Mouse (Mus musculus) hindbrain, embryonic 12.5 days (tissue): ENCODE measurements at regions not wholly inside any gene's neighbourhood (a gene's known extent, or its start where the extent isn't known, plus 50 kb on each side); places are given as distances from the start of the nearest gene placed in this dataset.
A peak's percentile ranks its signal among the peaks of the same experiment; 100 is the strongest.

Source experiments
- ATAC-seq: fragments of 200-750 bp; cut with Nextera tagmentation; 2 replicates; pipeline ENCODE4 v1.8.0; 2017; ENCODE audit warnings: moderate TSS enrichment; ENCODE audit not compliant: low FRiP score
- H3K27ac ChIP-seq: fragments of 300-500 bp; sonication (generic); 2 replicates; pipeline ENCODE4 v1.5.1; 2016; ENCODE audit warnings: mild to moderate bottlenecking
- H3K27me3 ChIP-seq: fragments of 300-500 bp; sonication (generic); 2 replicates; pipeline ENCODE4 v1.6.1; 2016; ENCODE audit warnings: mild to moderate bottlenecking
- H3K36me3 ChIP-seq: fragments of 300-500 bp; sonication (generic); 2 replicates; pipeline ENCODE4 v1.6.1; 2016; ENCODE audit warnings: mild to moderate bottlenecking
- H3K4me1 ChIP-seq: fragments of 300-500 bp; sonication (generic); 2 replicates; pipeline ENCODE4 v1.6.1; 2016
- H3K4me2 ChIP-seq: fragments of 300-500 bp; sonication (generic); replicated peaks from 2 replicates; pipeline ENCODE4 v1.6.1; 2016; ENCODE audit warnings: mild to moderate bottlenecking
- H3K4me3 ChIP-seq: fragments of 300-500 bp; sonication (generic); 2 replicates; pipeline ENCODE4 v1.5.1; 2016; ENCODE audit warnings: mild to moderate bottlenecking
- H3K9ac ChIP-seq: fragments of 300-500 bp; sonication (generic); 2 replicates; pipeline ENCODE4 v1.6.1; 2016; ENCODE audit warnings: mild to moderate bottlenecking, moderate library complexity
- H3K9me3 ChIP-seq: fragments of 300-500 bp; sonication (generic); replicated peaks from 2 replicates; pipeline ENCODE4 v1.6.1; 2016; ENCODE audit warnings: mild to moderate bottlenecking
- WGBS: fragments of 180-500 bp; shearing (Covaris S2); methylation state at CpG from one replicate; pipeline ENCODE4 v1.1.7; 2016; 5-methylcytosine and 5-hydroxymethylcytosine counted together

DNA sequence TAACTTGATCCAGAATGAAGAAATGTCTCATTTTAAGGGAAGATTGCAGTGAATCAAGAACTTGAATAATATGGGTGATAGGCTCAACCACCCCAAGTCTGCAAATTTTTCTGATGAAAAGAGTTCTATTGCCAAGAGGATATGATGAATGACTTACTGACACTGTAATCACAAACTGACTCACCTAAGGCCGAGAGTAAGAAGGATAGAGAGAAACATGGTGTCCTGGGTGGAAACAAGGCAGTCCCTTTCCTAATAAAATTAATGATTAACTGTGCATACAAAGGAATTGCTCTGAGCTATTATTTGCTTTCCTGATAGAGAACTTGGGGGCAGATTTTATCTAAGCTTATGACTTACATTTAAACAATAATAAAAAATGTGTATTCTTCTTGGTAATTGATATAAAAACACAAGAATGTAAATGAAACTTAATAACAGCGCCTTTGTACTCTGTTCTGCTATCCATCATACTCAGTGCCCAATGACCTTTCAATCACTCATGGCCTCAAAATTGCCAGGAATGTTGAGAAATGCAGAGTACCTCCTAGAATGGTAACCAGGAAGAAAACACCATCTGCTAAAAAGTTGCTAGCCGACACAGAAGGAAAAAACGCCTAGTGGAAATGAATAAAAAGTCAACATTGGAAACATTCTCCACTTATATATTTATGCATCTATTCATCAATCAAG is 606.7 kb downstream of the Efnb2 start:
- Histone ChIP-seq H3K27ac (no peak overlapping the region), H3K9ac (no peak overlapping the region), H3K4me2 (no peak overlapping the region), H3K4me1 (no peaks in the 10 kb centered on the region), H3K9me3 (no peaks in the 10 kb centered on the region), H3K36me3 (no peaks in the 10 kb centered on the region), H3K27me3 (no peaks in the 10 kb centered on the region), H3K4me3 (no peak overlapping the region)
- WGBS = 70% methylated on average over 4 of the region's 4 CpGs
- no peak for ATAC-seq

DNA sequence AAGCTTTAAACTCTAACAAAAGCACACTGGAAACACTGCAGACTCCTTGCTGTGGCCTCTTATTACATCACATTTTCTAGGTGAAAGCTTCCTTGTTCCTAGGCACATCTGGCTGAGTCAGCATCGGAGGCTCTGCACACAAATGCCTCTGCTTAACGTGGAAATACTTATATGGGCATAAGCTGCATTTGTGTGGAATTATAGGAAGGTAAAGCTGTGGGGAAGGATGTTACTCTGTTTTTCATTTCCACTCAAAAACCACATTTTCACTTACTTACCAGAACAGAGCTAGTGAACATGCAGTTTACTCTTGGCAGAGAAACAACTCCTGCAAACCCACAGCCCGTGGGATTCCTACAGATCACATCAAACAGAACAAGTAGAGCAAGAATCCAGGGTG is 609.9 kb downstream of the Efnb2 start:
- H3K4me1 ChIP-seq = no peaks in the 10 kb centered on the region
- peak overlapping the region; percentile 4; the same call in 1 of the 2 replicates for H3K27ac ChIP-seq
- no peak overlapping the region for H3K4me2 ChIP-seq
- H3K9ac ChIP-seq = no peak overlapping the region
- no peak for ATAC-seq
- no peaks in the 10 kb centered on the region for H3K9me3 ChIP-seq
- H3K36me3 ChIP-seq = no peaks in the 10 kb centered on the region
- 46% methylated on average over 3 of the region's 3 CpGs for WGBS
- no peaks in the 10 kb centered on the region for H3K27me3 ChIP-seq
- no peak overlapping the region for H3K4me3 ChIP-seq

DNA sequence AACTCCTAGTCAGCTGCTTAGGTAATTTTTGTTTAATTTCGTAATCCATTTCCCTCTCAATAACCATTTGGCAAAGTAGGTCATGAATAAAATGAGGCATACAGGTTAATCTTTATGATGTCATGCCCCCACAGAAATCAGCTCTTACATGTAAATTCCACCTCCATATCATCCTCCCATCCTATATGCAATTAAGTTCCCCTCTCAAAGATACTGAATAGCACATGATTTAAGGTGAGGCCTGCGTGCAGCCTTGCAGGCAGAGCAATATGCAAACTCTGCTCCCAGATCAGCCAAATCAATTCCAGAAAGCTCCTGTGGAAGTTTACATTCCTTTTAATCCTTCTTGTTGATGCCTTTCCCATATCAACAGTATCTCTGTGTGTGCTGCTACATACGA is 610.3 kb downstream of the Efnb2 start:
- Histone ChIP-seq H3K27ac (peak overlapping the region; percentile 4; the same call in 1 of the 2 replicates), H3K27me3 (0 out of 2 replicates have a peak, but pooled peaks cover 3% of the 10 kb centered on the region), H3K4me1 (no peaks in the 10 kb centered on the region), H3K4me2 (no peak overlapping the region), H3K9me3 (no peaks in the 10 kb centered on the region), H3K4me3 (no peak overlapping the region), H3K36me3 (no peaks in the 10 kb centered on the region), H3K9ac (no peak overlapping the region)
- ATAC-seq = no peak
- 58% methylated on average over 3 of the region's 3 CpGs for WGBS

DNA sequence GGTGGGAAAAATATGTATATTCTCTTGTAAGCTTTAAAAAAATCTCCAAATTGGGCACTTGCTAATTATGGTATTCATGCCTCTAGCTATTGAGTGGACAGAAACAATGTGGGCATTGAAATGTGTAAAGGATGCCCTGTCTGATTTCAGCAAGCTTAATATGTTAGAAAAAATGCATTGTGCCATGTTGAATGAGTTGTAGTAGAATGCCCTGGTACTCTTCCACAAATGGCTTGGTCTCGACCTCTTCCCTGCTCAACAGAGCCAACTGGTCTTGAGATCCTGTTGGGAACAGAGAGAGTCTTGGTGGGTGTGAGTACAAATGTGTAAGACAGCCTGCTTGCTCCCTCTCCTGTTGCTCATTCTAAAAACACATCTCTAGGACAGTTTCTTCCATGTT is 616.1 kb downstream of the Efnb2 start:
- no peaks in the 10 kb centered on the region for H3K9me3 ChIP-seq
- no peak overlapping the region for H3K27ac ChIP-seq
- H3K9ac ChIP-seq = no peak overlapping the region
- H3K4me2 ChIP-seq = no peak overlapping the region
- H3K4me1 ChIP-seq = no peaks in the 10 kb centered on the region
- no peaks in the 10 kb centered on the region for H3K36me3 ChIP-seq
- no peak overlapping the region for H3K4me3 ChIP-seq
- WGBS = 58% methylated on average over 1 of the region's 1 CpGs
- H3K27me3 ChIP-seq = 0 out of 2 replicates have a peak, but pooled peaks cover 4% of the 10 kb centered on the region
- ATAC-seq = no peak

DNA sequence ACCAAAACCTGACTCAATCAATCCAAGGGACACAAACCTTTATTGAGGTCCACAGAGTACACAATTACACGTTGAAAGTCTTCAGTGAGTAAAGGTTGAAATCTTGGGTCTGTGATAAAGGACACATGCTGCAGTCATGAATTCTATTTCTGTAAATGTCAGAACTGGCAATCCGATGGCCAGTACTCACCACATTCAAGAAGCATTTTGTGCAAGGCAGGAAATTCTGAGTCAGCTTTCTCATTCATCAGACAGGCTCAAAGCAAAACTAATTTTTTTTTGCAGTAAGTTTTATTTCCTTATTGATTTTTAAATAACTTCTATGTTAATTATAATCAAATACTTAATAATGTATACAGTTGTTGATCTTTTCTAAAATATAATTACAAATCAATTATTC is 616.7 kb downstream of the Efnb2 start:
- H3K4me3 ChIP-seq = no peak overlapping the region
- no peak overlapping the region for H3K4me2 ChIP-seq
- H3K4me1 ChIP-seq = no peaks in the 10 kb centered on the region
- no peak for ATAC-seq
- no peaks in the 10 kb centered on the region for H3K9me3 ChIP-seq
- WGBS = 78% methylated on average over 2 of the region's 2 CpGs
- no peak overlapping the region for H3K9ac ChIP-seq
- no peaks in the 10 kb centered on the region for H3K36me3 ChIP-seq
- H3K27ac ChIP-seq = no peak overlapping the region
- 0 out of 2 replicates have a peak, but pooled peaks cover 4% of the 10 kb centered on the region for H3K27me3 ChIP-seq

DNA sequence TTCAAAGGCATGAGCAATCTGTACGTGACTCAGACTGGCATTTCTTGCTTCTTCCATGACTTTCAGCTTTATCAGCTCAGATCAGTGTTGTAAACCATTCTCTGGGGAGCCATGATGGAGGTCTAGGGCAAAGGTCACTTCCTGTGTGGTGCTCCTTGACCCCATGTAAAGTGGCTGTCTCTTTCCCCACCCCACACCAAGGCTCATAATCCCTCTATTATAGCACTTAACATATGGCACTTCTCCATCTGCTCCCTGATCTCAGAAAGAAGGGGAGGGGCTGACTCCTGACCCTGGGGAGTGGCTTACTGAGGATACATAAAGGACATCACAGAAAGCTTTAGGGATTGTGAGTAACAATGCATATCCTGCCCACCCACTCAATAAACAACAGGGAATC is 623.1 kb downstream of the Efnb2 start:
- Histone ChIP-seq H3K9me3 (no peaks in the 10 kb centered on the region), H3K36me3 (no peaks in the 10 kb centered on the region), H3K4me3 (no peak overlapping the region), H3K27me3 (no peaks in the 10 kb centered on the region), H3K4me1 (no peaks in the 10 kb centered on the region), H3K27ac (no peak overlapping the region), H3K4me2 (no peak overlapping the region), H3K9ac (no peak overlapping the region)
- ATAC-seq = no peak
- WGBS = 35% methylated on average over 1 of the region's 1 CpGs

DNA sequence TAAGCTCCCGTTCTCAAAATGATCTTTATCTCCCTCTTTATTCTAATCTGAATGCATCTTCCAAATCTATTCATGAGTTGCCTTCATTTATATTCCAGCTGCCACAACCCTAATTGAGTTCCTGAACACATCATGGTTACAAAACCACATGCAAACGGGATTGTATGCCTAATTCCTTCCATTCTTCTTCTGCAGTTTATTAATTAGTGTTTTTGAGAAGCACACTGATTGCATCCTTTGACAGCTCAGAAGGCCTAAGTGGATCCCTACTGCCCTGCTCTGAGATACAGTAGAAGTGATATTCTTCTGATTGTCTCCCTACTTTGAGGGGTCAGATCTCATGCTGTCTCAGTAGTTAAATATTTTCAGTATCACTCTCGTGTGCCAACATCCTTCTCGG is 649.9 kb downstream of the Efnb2 start:
- Histone ChIP-seq H3K4me3 (no peak overlapping the region), H3K27ac (no peak overlapping the region), H3K4me2 (no peak overlapping the region), H3K9ac (no peak overlapping the region), H3K4me1 (no peaks in the 10 kb centered on the region), H3K36me3 (no peaks in the 10 kb centered on the region), H3K9me3 (no peaks in the 10 kb centered on the region), H3K27me3 (no peaks in the 10 kb centered on the region)
- 73% methylated on average over 4 of the region's 4 CpGs for WGBS
- ATAC-seq = no peak

DNA sequence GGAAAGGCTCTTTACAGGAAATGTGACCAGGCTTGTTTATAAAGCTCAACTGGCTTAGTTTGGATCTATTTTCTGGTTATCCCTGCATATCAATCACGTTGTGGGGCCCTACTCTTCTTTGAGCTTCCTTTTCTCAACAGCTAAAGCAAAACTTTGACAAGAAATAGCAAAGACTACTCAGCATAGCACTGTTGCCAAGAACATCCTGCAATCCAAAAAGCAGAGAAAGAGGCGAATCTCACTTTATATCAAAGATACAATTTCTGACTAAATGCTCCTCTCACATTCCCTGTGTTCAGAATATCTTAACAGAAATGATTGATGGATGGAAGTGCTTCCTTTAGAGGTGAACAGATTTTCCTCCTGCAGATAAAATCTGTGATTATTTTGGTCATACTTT is 666.1 kb downstream of the Efnb2 start:
- no peak overlapping the region for H3K9ac ChIP-seq
- ATAC-seq = no peak
- no peaks in the 10 kb centered on the region for H3K9me3 ChIP-seq
- H3K4me2 ChIP-seq = no peak overlapping the region
- no peaks in the 10 kb centered on the region for H3K4me1 ChIP-seq
- no peak overlapping the region for H3K4me3 ChIP-seq
- no peaks in the 10 kb centered on the region for H3K27me3 ChIP-seq
- H3K36me3 ChIP-seq = no peaks in the 10 kb centered on the region
- 59% methylated on average over 2 of the region's 2 CpGs for WGBS
- no peak overlapping the region for H3K27ac ChIP-seq

DNA sequence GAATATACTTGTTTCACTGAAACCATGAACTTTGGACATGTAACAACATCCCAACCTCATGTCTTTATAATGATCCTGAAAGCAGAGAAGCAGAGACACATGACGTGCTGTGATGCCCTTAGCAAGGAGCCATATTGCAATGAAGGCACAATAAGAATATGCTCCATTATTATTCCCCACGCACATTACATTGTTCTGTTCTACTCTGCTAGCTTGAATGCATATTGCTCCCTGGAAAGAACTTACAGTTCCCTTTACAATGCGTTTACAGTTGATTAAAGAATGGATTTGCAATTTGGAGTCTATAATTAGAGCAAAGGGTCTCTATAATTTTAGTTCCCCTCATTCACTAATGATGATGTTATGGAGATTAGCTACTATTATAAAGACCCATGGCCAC is 672.2 kb downstream of the Efnb2 start:
- no peak for ATAC-seq
- no peaks in the 10 kb centered on the region for H3K4me1 ChIP-seq
- H3K9me3 ChIP-seq = no peaks in the 10 kb centered on the region
- 81% methylated on average over 3 of the region's 3 CpGs for WGBS
- no peak overlapping the region for H3K4me2 ChIP-seq
- H3K27me3 ChIP-seq = no peaks in the 10 kb centered on the region
- no peak overlapping the region for H3K4me3 ChIP-seq
- no peaks in the 10 kb centered on the region for H3K36me3 ChIP-seq
- no peak overlapping the region for H3K27ac ChIP-seq
- no peak overlapping the region for H3K9ac ChIP-seq

DNA sequence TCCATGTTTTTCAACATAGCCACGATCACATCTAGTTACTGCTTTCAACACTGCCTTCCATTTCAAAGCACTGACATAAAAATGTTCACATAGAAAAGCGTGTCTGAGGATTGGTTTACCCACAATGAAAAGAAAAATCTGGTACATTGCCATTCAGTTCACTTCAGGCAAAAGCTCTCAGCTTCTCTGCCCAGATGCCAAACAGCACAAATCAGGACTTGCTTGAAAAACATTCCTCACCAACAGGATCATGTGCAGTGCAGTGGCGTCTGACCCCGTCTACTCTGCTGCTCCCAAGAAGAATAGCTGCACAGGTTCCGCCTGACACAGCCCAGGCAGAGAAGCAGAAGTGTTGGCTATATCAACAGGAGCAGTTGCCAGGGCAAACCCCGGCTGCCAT is 684.0 kb downstream of the Efnb2 start:
- Histone ChIP-seq H3K4me1 (no peaks in the 10 kb centered on the region), H3K4me2 (no peak overlapping the region), H3K9me3 (no peaks in the 10 kb centered on the region), H3K27ac (no peak overlapping the region), H3K9ac (no peak overlapping the region), H3K36me3 (no peaks in the 10 kb centered on the region), H3K27me3 (no peaks in the 10 kb centered on the region), H3K4me3 (no peak overlapping the region)
- no peak for ATAC-seq
- WGBS = 72% methylated on average over 6 of the region's 6 CpGs

DNA sequence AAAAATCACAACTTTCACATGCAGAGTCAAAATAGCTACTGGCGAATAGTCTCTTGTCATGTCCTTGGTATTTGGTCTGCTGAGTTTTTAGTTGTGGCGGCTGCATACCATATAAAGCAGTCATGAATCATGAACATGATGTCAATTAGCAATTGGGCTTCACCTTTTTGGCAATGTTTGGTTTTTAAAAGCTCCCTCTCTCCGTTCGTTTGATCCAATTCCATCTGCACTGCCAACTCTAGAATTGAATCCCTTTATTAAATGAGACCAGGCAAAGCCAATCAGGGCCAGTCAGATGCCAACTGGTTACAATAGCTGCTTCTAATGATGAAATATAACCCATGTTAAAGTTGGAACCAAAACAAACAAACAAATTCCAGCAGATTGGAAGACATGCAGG is 687.3 kb downstream of the Efnb2 start:
- Histone ChIP-seq H3K36me3 (no peaks in the 10 kb centered on the region), H3K4me3 (no peak overlapping the region)
- 92% methylated on average over 4 of the region's 4 CpGs for WGBS

DNA sequence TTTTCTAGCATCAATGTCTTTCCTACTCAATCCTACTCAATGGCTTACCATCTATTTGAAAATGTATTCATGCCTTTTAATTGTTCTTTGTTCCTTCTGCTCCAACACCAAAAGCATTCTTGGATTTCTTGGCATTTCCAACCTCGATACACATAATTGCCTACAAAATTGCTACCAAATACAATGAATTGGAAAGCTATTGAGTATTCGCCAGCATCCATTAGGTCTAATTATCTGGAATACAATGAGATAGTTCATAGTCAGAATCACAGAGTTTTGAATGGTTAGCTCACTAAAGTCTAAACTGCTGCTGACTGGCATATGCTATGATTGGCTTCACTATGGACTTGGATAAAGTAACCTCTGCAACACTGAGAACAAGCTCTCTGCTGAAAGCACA is 696.8 kb downstream of the Efnb2 start:
- no peak overlapping the region for H3K4me3 ChIP-seq
- no peaks in the 10 kb centered on the region for H3K4me1 ChIP-seq
- no peaks in the 10 kb centered on the region for H3K27me3 ChIP-seq
- no peak overlapping the region for H3K9ac ChIP-seq
- ATAC-seq = no peak
- H3K36me3 ChIP-seq = no peaks in the 10 kb centered on the region
- H3K4me2 ChIP-seq = no peak overlapping the region
- 74% methylated on average over 2 of the region's 2 CpGs for WGBS
- H3K27ac ChIP-seq = no peak overlapping the region
- no peaks in the 10 kb centered on the region for H3K9me3 ChIP-seq

More for the DNA sequence above, 687.3 kb downstream of the Efnb2 start:
- H3K4me1 ChIP-seq = no peaks in the 10 kb centered on the region
- H3K27me3 ChIP-seq = no peaks in the 10 kb centered on the region
- no peak overlapping the region for H3K9ac ChIP-seq
- H3K4me2 ChIP-seq = no peak overlapping the region
- no peak overlapping the region for H3K27ac ChIP-seq
- ATAC-seq = no peak
- no peaks in the 10 kb centered on the region for H3K9me3 ChIP-seq

DNA sequence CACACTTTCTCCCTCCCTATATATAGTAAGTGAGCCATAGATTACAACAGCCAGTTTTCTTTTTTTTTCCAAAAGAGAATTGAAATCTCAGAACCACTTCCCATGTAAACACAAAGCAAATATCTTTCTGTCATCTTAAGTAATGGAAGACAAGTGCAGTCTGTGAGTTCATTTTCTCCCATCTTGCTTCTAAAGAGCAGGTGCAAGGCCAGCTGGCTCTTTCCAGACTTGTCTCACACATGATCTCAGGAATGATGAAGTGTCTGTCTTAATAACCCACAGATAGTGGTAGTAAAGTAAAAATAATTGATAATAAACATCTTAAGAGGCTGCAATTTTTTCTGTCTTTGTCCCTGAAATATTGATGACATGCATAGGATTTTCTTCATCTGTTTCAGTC is 704.3 kb downstream of the Efnb2 start:
- H3K27ac ChIP-seq = no peak overlapping the region
- no peak overlapping the region for H3K9ac ChIP-seq
- no peaks in the 10 kb centered on the region for H3K36me3 ChIP-seq
- H3K4me3 ChIP-seq = no peak overlapping the region
- no peaks in the 10 kb centered on the region for H3K27me3 ChIP-seq
- H3K4me2 ChIP-seq = no peak overlapping the region
- ATAC-seq = no peak
- no peaks in the 10 kb centered on the region for H3K4me1 ChIP-seq
- H3K9me3 ChIP-seq = no peaks in the 10 kb centered on the region
